37 mouse cellular contexts compared by ENCODE assay signal in genomic region chr3:89094021-89094420, GRCm38 (mm10). TPM values are rescaled to one million over a fixed set of nuclear protein-coding genes. Genes with fewer than 3 reads are reported as not detected.
DNase-seq lines count a peak whose midpoint lies in the region; ATAC-seq and TF ChIP-seq lines count a peak whose summit lies in the region.
"Had no signal": no experiment of that assay in that cellular context is flagged by ENCODE, and none has a peak within 500 bp of the region (broad histone marks: within the 10 kb centered on the region; RNA-seq: fewer than 3 reads in every experiment).

No protein-coding gene starts in this region.

- H3K9me3 ChIP-seq in hindbrain, embryonic 14.5 days (ENCODE audit: control insufficient read depth, low read length): no peaks in the 10 kb centered on the region
- no peaks in the 10 kb centered on the region for H3K9me3 ChIP-seq in hindbrain, embryonic 11.5 days (ENCODE audit: control insufficient read depth, low read length)
- H3K9me3 ChIP-seq in midbrain, embryonic 13.5 days: no peaks in the 10 kb centered on the region
- no peaks in the 10 kb centered on the region for H3K9me3 ChIP-seq in midbrain, postnatal 0 days (ENCODE audit: low read length)
- H3K9me3 ChIP-seq: embryonic facial prominence, embryonic 12.5 days; forebrain, embryonic 10.5 days; forebrain, embryonic 15.5 days; heart, embryonic 12.5 days; intestine, embryonic 15.5 days; limb, embryonic 15.5 days had no signal

- no peak overlapping the region for H3K4me3 ChIP-seq in hindbrain, embryonic 14.5 days (replicated peaks; ENCODE audit: low read length)
- H3K4me3 ChIP-seq in hindbrain, embryonic 11.5 days (ENCODE audit: low read depth, low read length): no peak overlapping the region
- no peak overlapping the region for H3K4me3 ChIP-seq in midbrain, embryonic 13.5 days (replicated peaks)
- H3K4me3 ChIP-seq in midbrain, postnatal 0 days (ENCODE audit: low read depth, low read length): no peak overlapping the region
- H3K4me3 ChIP-seq: heart, embryonic 12.5 days had no signal

- peaks cover 57% of the 10 kb centered on the region for H3K36me3 ChIP-seq in hindbrain, embryonic 14.5 days (replicated peaks; ENCODE audit: control insufficient read depth, insufficient read depth)
- peaks cover 3% of the 10 kb centered on the region; the same call in 1 of the 2 replicates for H3K36me3 ChIP-seq in hindbrain, embryonic 11.5 days (ENCODE audit: control insufficient read depth, insufficient read depth, low read length)
- H3K36me3 ChIP-seq in midbrain, embryonic 13.5 days: peaks cover 54% of the 10 kb centered on the region
- H3K36me3 ChIP-seq in midbrain, postnatal 0 days (ENCODE audit: insufficient read depth, low read length): peaks cover 40% of the 10 kb centered on the region

- ATAC-seq in hindbrain, embryonic 14.5 days (ENCODE audit: low FRiP score): no peak
- no peak for ATAC-seq in hindbrain, embryonic 11.5 days (ENCODE audit: low FRiP score)
- no peak for ATAC-seq in midbrain, embryonic 13.5 days
- no peak for ATAC-seq in midbrain, postnatal 0 days (ENCODE audit: low FRiP score)
- ATAC-seq: CD4-positive, CD25-positive, alpha-beta regulatory T cell, adult 4 months; intestine, embryonic 15.5 days had no signal

- no peak for TF ChIP-seq CTCF in midbrain, postnatal 0 days (IDR thresholded peaks at IDR 0.05)

- H3K4me1 ChIP-seq in hindbrain, embryonic 14.5 days (replicated peaks; ENCODE audit: control insufficient read depth, insufficient read depth, low read length): peaks cover 31% of the 10 kb centered on the region
- H3K4me1 ChIP-seq in hindbrain, embryonic 11.5 days (replicated peaks; ENCODE audit: control insufficient read depth, insufficient read depth, low read length): peaks cover 11% of the 10 kb centered on the region
- H3K4me1 ChIP-seq in midbrain, embryonic 13.5 days (replicated peaks): peaks cover 30% of the 10 kb centered on the region
- H3K4me1 ChIP-seq in midbrain, postnatal 0 days (ENCODE audit: insufficient read depth, low read length): peaks cover 9% of the 10 kb centered on the region; the same call in 1 of the 2 replicates

- no peaks in the 10 kb centered on the region for H3K27me3 ChIP-seq in hindbrain, embryonic 14.5 days (ENCODE audit: control insufficient read depth, insufficient read depth, low read length)
- peaks cover 16% of the 10 kb centered on the region for H3K27me3 ChIP-seq in hindbrain, embryonic 11.5 days (ENCODE audit: control insufficient read depth, insufficient read depth, low read length)
- peaks cover 11% of the 10 kb centered on the region for H3K27me3 ChIP-seq in midbrain, embryonic 13.5 days
- no peaks in the 10 kb centered on the region for H3K27me3 ChIP-seq in midbrain, postnatal 0 days (ENCODE audit: insufficient read depth, low read length)

- H3K27ac ChIP-seq in hindbrain, embryonic 14.5 days: no peak overlapping the region
- H3K27ac ChIP-seq in hindbrain, embryonic 11.5 days (ENCODE audit: low read depth, low read length): no peak overlapping the region
- H3K27ac ChIP-seq in midbrain, embryonic 13.5 days: 0 out of 2 replicates have a peak overlapping the region, but pooled peaks have one; percentile 81
- no peak overlapping the region for H3K27ac ChIP-seq in midbrain, postnatal 0 days (ENCODE audit: low read depth, low read length)
- H3K27ac ChIP-seq: embryonic facial prominence, embryonic 12.5 days; forebrain, embryonic 10.5 days; intestine, embryonic 15.5 days; limb, embryonic 15.5 days; liver, embryonic 14.5 days had no signal

- 90% methylated on average over 10 of the region's 10 CpGs for WGBS in hindbrain, embryonic 14.5 days
- WGBS in hindbrain, embryonic 11.5 days: 85% methylated on average over 10 of the region's 10 CpGs
- WGBS in midbrain, embryonic 13.5 days: 84% methylated on average over 10 of the region's 10 CpGs
- 82% methylated on average over 10 of the region's 10 CpGs for WGBS in midbrain, postnatal 0 days

- H3K4me2 ChIP-seq in hindbrain, embryonic 14.5 days (replicated peaks): peak overlapping the region; percentile 98; the same call in 1 of the 2 replicates
- H3K4me2 ChIP-seq in hindbrain, embryonic 11.5 days (replicated peaks; ENCODE audit: low read depth, low read length): no peak overlapping the region
- no peak overlapping the region for H3K4me2 ChIP-seq in midbrain, embryonic 13.5 days (replicated peaks)
- no peak overlapping the region for H3K4me2 ChIP-seq in midbrain, postnatal 0 days (ENCODE audit: low read depth, low read length, poor library complexity, severe bottlenecking)

- no peak overlapping the region for H3K9ac ChIP-seq in hindbrain, embryonic 14.5 days
- H3K9ac ChIP-seq in hindbrain, embryonic 11.5 days (ENCODE audit: low read depth, low read length): no peak overlapping the region
- H3K9ac ChIP-seq in midbrain, embryonic 13.5 days (replicated peaks): no peak overlapping the region
- no peak overlapping the region for H3K9ac ChIP-seq in midbrain, postnatal 0 days (replicated peaks; ENCODE audit: low read length, poor library complexity, severe bottlenecking)
- H3K9ac ChIP-seq: embryonic facial prominence, embryonic 12.5 days; forebrain, embryonic 15.5 days; intestine, embryonic 15.5 days; limb, embryonic 15.5 days; liver, embryonic 14.5 days; lung, embryonic 14.5 days had no signal

- DNase-seq in cerebellum, adult 9-10 months: peak; percentile 46
- DNase-seq in cerebellum, adult 11 months: no peak
- DNase-seq in hindbrain, embryonic 14.5 days (ENCODE audit: low spot score): no peak
- no peak for DNase-seq in hindbrain, embryonic 11.5 days (ENCODE audit: low spot score)
- no peak for DNase-seq in midbrain, postnatal 0 days (ENCODE audit: low spot score)
- no peak for DNase-seq in left cerebral cortex, adult 11 months (ENCODE audit: low spot score)
- DNase-seq: gastrocnemius, postnatal 25 days; heart, adult 18-20 months; heart, postnatal 4 days; kidney, adult 8-10 months; kidney, postnatal 25 days; lung, embryonic 14.5 days; lung, postnatal 14 days; retina, postnatal 1 day; right cerebral cortex, postnatal 14 days; thymus, postnatal 14 days had no signal

RNA-seq across cellular contexts. Expression of gene Rusc1, which starts 0.9 kb away (rescaled TPM):
- polyA plus RNA-seq in hindbrain, embryonic 14.5 days (2014; fragmentation: Nextera tagmentation; extraction: Ambion mirVana): 95.7 and 117 TPM in 2 replicates
- 28.7 and 35.4 TPM in 2 replicates for polyA plus RNA-seq in hindbrain, embryonic 11.5 days (2014; fragmentation: Nextera tagmentation; extraction: Ambion mirVana)
- polyA plus RNA-seq in midbrain, embryonic 13.5 days (2015; fragmentation: Nextera tagmentation; extraction: Ambion mirVana): 59.8 and 69.5 TPM in 2 replicates
- total RNA-seq in midbrain, postnatal 0 days (2014; rRNA removed): 177 and 187 TPM in 2 replicates
- 103 and 107 TPM in 2 replicates for polyA plus RNA-seq in midbrain, postnatal 0 days (2015; fragmentation: Nextera tagmentation; extraction: Ambion mirVana)

RNA-seq across cellular contexts. Expression of gene Gm43738, which starts 6.9 kb away (rescaled TPM):
- polyA plus RNA-seq in hindbrain, embryonic 14.5 days (2014; fragmentation: Nextera tagmentation; extraction: Ambion mirVana): not detected in 2 replicates
- 0.08 TPM in 1 of 2 replicates, not detected in the other for polyA plus RNA-seq in hindbrain, embryonic 11.5 days (2014; fragmentation: Nextera tagmentation; extraction: Ambion mirVana)
- not detected in 2 replicates for polyA plus RNA-seq in midbrain, embryonic 13.5 days (2015; fragmentation: Nextera tagmentation; extraction: Ambion mirVana)
- total RNA-seq in midbrain, postnatal 0 days (2014; rRNA removed): not detected in 2 replicates
- polyA plus RNA-seq in midbrain, postnatal 0 days (2015; fragmentation: Nextera tagmentation; extraction: Ambion mirVana): not detected in 2 replicates
- total RNA-seq: adrenal gland, adult 18-20 months; gastrocnemius, adult 18-20 months; gastrocnemius, postnatal 25 days; heart, adult 18-20 months; heart, postnatal 4 days; hindbrain, postnatal 0 days; layer of hippocampus, adult 18-20 months; left cerebral cortex, adult 2 months; left cerebral cortex, postnatal 25 days had no signal
- polyA plus RNA-seq: CD4-positive, CD25-positive, alpha-beta regulatory T cell, adult 4 months; embryonic facial prominence, embryonic 12.5 days; forebrain, embryonic 10.5 days; forebrain, embryonic 15.5 days; heart, embryonic 12.5 days; heart, postnatal 0 days; hindbrain, postnatal 0 days; limb, embryonic 15.5 days; lung, embryonic 14.5 days; neural tube, embryonic 14.5 days; small intestine, adult 2 months; stomach, embryonic 14.5 days; urinary bladder, adult 2 months had no signal

RNA-seq across cellular contexts. Expression of gene Fdps, which starts 7.7 kb away (rescaled TPM):
- 416 and 468 TPM in 2 replicates for polyA plus RNA-seq in hindbrain, embryonic 14.5 days (2014; fragmentation: Nextera tagmentation; extraction: Ambion mirVana)
- polyA plus RNA-seq in hindbrain, embryonic 11.5 days (2014; fragmentation: Nextera tagmentation; extraction: Ambion mirVana): 390 and 392 TPM in 2 replicates
- 351 and 358 TPM in 2 replicates for polyA plus RNA-seq in midbrain, embryonic 13.5 days (2015; fragmentation: Nextera tagmentation; extraction: Ambion mirVana)
- total RNA-seq in midbrain, postnatal 0 days (2014; rRNA removed): 382 and 401 TPM in 2 replicates
- 407 and 423 TPM in 2 replicates for polyA plus RNA-seq in midbrain, postnatal 0 days (2015; fragmentation: Nextera tagmentation; extraction: Ambion mirVana)

RNA-seq across cellular contexts. Expression of gene Pklr, which starts 41.9 kb away (rescaled TPM):
- polyA plus RNA-seq in hindbrain, embryonic 14.5 days (2014; fragmentation: Nextera tagmentation; extraction: Ambion mirVana): 0.11 TPM in 1 of 2 replicates, not detected in the other
- 1.6 and 2.0 TPM in 2 replicates for polyA plus RNA-seq in hindbrain, embryonic 11.5 days (2014; fragmentation: Nextera tagmentation; extraction: Ambion mirVana)
- 0.24 TPM in 1 of 2 replicates, not detected in the other for polyA plus RNA-seq in midbrain, embryonic 13.5 days (2015; fragmentation: Nextera tagmentation; extraction: Ambion mirVana)
- 0.47 TPM in 1 of 2 replicates, not detected in the other for total RNA-seq in midbrain, postnatal 0 days (2014; rRNA removed)
- polyA plus RNA-seq in midbrain, postnatal 0 days (2015; fragmentation: Nextera tagmentation; extraction: Ambion mirVana): 0.05 and 0.10 TPM in 2 replicates
- total RNA-seq: adrenal gland, adult 18-20 months; gastrocnemius, adult 18-20 months; gastrocnemius, postnatal 25 days; heart, adult 18-20 months; heart, postnatal 4 days; hindbrain, postnatal 0 days; left cerebral cortex, adult 2 months; left cerebral cortex, postnatal 25 days had no signal
- polyA plus RNA-seq: CD4-positive, CD25-positive, alpha-beta regulatory T cell, adult 4 months; frontal cortex, adult 2 months; urinary bladder, adult 2 months had no signal
